Mouse (Mus musculus) liver, embryonic 15.5 days (tissue): ENCODE measurements around the gene 1700001F09Rik. TPM values are rescaled to one million over a fixed set of nuclear protein-coding genes. Genes with fewer than 3 reads are reported as not detected.
"Not testable (repeated sequence)": the region's sequence is repeated elsewhere in the genome, so short reads cannot be mapped to it uniquely, and the experiment has no call there.

Source experiments
- ATAC-seq: fragments of 200-750 bp; cut with Nextera tagmentation; 2 replicates; pipeline ENCODE4 v1.8.0; 2017; ENCODE audit warnings: moderate number of reproducible peaks, mild to moderate bottlenecking, moderate library complexity; ENCODE audit not compliant: insufficient read depth
- H3K27ac ChIP-seq: fragments of 300-500 bp; sonication (generic); replicated peaks from 2 replicates; pipeline ENCODE4 v1.5.1; 2015; ENCODE audit warnings: mild to moderate bottlenecking, inconsistent platforms
- H3K27me3 ChIP-seq: fragments of 300-500 bp; sonication (generic); 2 replicates; pipeline ENCODE4 v1.6.1; 2015; ENCODE audit warnings: mild to moderate bottlenecking, inconsistent platforms
- H3K36me3 ChIP-seq: fragments of 300-500 bp; sonication (generic); replicated peaks from 2 replicates; pipeline ENCODE4 v1.6.1; 2015; ENCODE audit warnings: moderate library complexity, mild to moderate bottlenecking, inconsistent platforms
- H3K4me1 ChIP-seq: fragments of 300-500 bp; sonication (generic); replicated peaks from 2 replicates; pipeline ENCODE4 v1.6.1; 2015; ENCODE audit warnings: inconsistent platforms
- H3K4me2 ChIP-seq: fragments of 300-500 bp; sonication (generic); 2 replicates; pipeline ENCODE4 v1.6.1; 2015; ENCODE audit warnings: moderate library complexity, mild to moderate bottlenecking, inconsistent platforms
- H3K4me3 ChIP-seq: fragments of 300-500 bp; sonication (generic); replicated peaks from 2 replicates; pipeline ENCODE4 v1.5.1; 2015; ENCODE audit warnings: mild to moderate bottlenecking, inconsistent platforms
- H3K9ac ChIP-seq: fragments of 300-500 bp; sonication (generic); 2 replicates; pipeline ENCODE4 v1.6.1; 2015; ENCODE audit warnings: moderate library complexity, mild to moderate bottlenecking, inconsistent platforms
- H3K9me3 ChIP-seq: fragments of 300-500 bp; sonication (generic); replicated peaks from 2 replicates; pipeline ENCODE4 v1.6.1; 2016; ENCODE audit warnings: inconsistent platforms
- WGBS: fragments of 180-500 bp; shearing (Covaris S2); methylation state at CpG from one replicate; pipeline ENCODE4 v1.1.7; 2015; ENCODE audit warnings: mixed read lengths; ENCODE audit not compliant: insufficient replicate concordance; 5-methylcytosine and 5-hydroxymethylcytosine counted together
- polyA plus RNA-seq: library from polyadenylated mRNA; unstranded; fragments of >200 nt; fragmentation: Nextera tagmentation; extraction: Ambion mirVana; gene quantifications from 2 replicates; pipeline ENCODE4 v1.2.1, GENCODE M21; 2015

1700001F09Rik gene
- not detected in 2 replicates for polyA plus RNA-seq

GRCm38 (mm10) chr14:43347711-43348110 is at the start of gene 1700001F09Rik:
Gene 1700001F09Rik, minus strand, starts transcription at chr14:43347811.
- not testable (repeated sequence) for H3K4me2 ChIP-seq, H3K4me1 ChIP-seq, H3K36me3 ChIP-seq, H3K27ac ChIP-seq, H3K9ac ChIP-seq, ATAC-seq, H3K27me3 ChIP-seq, H3K4me3 ChIP-seq, H3K9me3 ChIP-seq

- H3K4me2 ChIP-seq, H3K9me3 ChIP-seq, H3K36me3 ChIP-seq, H3K4me3 ChIP-seq, ATAC-seq, H3K27ac ChIP-seq, H3K27me3 ChIP-seq, H3K9ac ChIP-seq, H3K4me1 ChIP-seq: not testable (repeated sequence)
- WGBS: 62% methylated on average over 11 of the region's 11 CpGs
Observed at GRCm38 (mm10) chr14:43361713-43362112, 14.1 kb upstream of the 1700001F09Rik start.

DNA sequence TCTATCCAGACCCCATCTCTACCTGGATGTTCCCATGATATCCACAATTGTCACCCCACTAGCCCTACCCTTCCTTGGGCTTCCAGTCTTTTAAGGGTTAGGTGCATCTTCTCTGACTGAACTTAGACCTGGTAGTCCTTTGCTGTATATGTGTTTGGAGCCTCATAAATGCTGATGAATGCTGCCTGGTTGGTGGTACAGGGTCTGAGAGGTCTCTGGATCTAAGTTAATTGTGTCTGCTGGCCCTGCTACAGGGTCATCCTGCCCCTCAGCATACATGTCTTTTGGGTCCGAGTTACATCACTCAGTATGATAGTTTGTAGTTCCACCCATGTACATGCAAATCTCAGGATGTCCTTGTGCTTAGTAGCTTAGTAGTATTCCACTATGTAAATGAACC is 11.6 kb upstream of the 1700001F09Rik start:
- H3K9me3 ChIP-seq, H3K27me3 ChIP-seq, H3K27ac ChIP-seq, H3K36me3 ChIP-seq, H3K4me3 ChIP-seq, H3K4me1 ChIP-seq, H3K4me2 ChIP-seq, H3K9ac ChIP-seq, ATAC-seq: not testable (repeated sequence)
- 33% methylated on average over 1 of the region's 1 CpGs for WGBS

DNA sequence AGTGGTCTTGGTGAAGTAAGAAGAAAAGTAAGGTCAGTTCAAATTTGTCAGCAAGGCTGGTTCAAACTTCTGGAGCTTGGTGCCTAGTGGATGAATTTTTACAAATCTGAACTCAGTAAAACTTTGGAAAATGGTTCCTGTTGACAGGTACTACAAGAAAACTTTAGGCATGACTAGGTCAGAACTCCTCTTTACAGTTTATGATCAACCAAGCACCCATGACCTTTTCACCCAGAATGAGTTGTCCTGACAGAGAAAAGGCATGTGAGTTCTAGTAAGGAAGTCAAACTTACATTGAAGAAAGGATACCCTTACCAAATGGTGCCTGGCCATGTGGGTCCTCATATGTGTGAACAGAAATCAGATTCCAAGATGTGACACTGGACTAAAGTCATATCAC is 9.9 kb upstream of the 1700001F09Rik start:
- H3K4me3 ChIP-seq, ATAC-seq, H3K27me3 ChIP-seq, H3K9ac ChIP-seq, H3K4me2 ChIP-seq, H3K9me3 ChIP-seq, H3K4me1 ChIP-seq, H3K36me3 ChIP-seq, H3K27ac ChIP-seq: not testable (repeated sequence)

GRCm38 (mm10) chr14:43352944-43353343 is 5.3 kb upstream of the 1700001F09Rik start:
- H3K4me2 ChIP-seq, H3K9ac ChIP-seq, H3K27ac ChIP-seq, H3K36me3 ChIP-seq, H3K4me3 ChIP-seq, H3K9me3 ChIP-seq, ATAC-seq, H3K4me1 ChIP-seq, H3K27me3 ChIP-seq: not testable (repeated sequence)
- 60% methylated on average over 2 of the region's 2 CpGs for WGBS

- not testable (repeated sequence) for H3K27me3 ChIP-seq, H3K27ac ChIP-seq, H3K4me3 ChIP-seq, H3K4me1 ChIP-seq, H3K36me3 ChIP-seq, H3K9me3 ChIP-seq, H3K4me2 ChIP-seq, ATAC-seq, H3K9ac ChIP-seq
- WGBS: 36% methylated on average over 1 of the region's 1 CpGs
Observed at GRCm38 (mm10) chr14:43337646-43338045, 10.0 kb downstream of the 1700001F09Rik start.

DNA sequence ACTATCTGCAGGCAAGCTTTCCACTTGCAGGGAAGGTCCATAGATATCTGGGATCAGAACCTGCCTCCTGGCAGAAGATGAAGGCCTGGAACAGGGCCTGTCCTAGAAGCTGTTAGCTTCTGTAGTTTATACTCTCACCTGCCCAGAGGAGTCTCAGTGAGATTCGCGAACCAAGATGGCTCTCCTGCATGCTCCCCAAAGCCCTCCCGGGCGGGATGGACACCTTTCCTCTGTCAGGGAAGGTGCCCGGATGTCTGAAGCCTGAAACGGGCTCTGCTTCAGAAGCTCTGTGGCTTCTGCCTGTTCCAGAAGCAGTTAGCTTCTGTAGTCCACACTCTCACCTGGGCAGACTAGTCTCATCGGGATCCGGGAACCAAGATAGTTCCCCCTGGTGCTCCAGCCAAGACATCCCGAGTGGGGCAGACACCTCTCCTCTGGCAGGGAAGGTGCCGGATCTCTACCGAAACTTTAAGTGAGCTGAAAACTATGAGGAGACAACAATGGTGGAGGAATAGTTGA is 16.2 kb downstream of the 1700001F09Rik start:
- H3K27me3 ChIP-seq, H3K4me1 ChIP-seq, H3K9ac ChIP-seq, H3K9me3 ChIP-seq, H3K36me3 ChIP-seq, H3K27ac ChIP-seq, H3K4me3 ChIP-seq, H3K4me2 ChIP-seq, ATAC-seq: not testable (repeated sequence)
- 82% methylated on average over 11 of the region's 11 CpGs for WGBS

DNA sequence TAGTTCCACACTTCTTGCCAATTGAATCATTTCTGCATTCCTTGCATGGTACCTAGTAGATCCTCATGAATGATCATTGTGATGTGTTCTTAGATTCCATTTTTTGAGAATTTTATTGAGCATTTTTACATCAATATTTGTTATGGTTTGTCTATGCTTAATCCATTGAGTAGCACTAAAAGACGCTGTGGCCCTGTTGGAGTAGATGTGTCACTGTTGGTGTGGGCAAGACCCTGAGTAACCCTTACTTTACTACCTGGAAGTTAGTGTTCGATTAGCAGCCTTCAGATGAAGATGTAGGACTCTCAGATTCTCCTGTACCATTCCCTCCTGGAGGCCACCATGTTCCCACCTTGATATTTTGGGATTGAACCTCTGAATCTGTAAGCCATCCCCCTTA is 19.0 kb downstream of the 1700001F09Rik start:
- H3K9ac ChIP-seq, H3K4me3 ChIP-seq, H3K27ac ChIP-seq, H3K4me1 ChIP-seq, ATAC-seq, H3K9me3 ChIP-seq, H3K27me3 ChIP-seq, H3K36me3 ChIP-seq, H3K4me2 ChIP-seq: not testable (repeated sequence)
- WGBS: 24% methylated on average over 2 of the region's 2 CpGs

DNA sequence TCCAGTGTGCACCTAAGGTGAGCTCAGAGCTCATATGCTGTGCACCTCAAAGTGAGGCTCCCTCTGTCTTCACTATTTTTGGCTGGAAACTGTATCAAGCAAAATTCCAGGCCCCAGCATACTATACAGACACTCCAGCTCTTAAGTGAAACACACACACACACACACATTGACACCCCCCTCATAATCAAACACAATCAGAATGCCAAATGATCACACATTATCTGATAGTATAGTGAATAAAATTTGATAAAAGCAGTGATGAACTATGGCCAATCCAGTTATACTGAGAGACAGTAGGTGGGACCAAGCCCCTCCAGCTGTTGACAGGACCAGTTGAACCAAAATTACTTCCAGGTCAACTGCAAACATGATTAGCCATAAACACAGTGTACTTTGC is 28.1 kb downstream of the 1700001F09Rik start:
- H3K9ac ChIP-seq, H3K4me1 ChIP-seq, H3K4me2 ChIP-seq, H3K27ac ChIP-seq, H3K9me3 ChIP-seq, H3K4me3 ChIP-seq, H3K27me3 ChIP-seq, H3K36me3 ChIP-seq, ATAC-seq: not testable (repeated sequence)

DNA sequence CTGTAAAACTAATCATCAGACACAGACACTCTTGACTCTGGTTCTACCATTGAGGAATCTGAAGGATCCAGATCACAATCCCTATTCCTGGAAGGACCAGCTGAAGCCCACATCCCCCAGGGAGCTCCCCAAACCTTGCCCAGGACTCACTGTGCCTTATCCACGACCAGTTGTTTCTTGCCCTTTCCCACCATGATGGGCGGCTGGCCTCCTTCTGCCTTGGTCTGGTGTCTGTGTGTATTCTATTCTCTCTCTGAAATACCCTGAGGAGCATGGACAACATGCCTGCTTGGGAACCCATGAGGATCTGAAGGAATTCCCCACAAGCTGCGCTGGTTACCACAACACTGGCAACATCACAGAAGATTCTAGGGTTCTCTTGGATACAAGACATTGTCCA is 54.1 kb downstream of the 1700001F09Rik start, which contains the start of gene Gm8127:
TSS of gene Gm8127 (minus strand) at position 330 of the 400 bp plus-strand sequence.
- not testable (repeated sequence) for H3K4me2 ChIP-seq, H3K9me3 ChIP-seq, H3K4me1 ChIP-seq, H3K4me3 ChIP-seq, H3K27ac ChIP-seq, H3K9ac ChIP-seq, H3K36me3 ChIP-seq, H3K27me3 ChIP-seq, ATAC-seq
- WGBS: 49% methylated on average over 3 of the region's 3 CpGs
